Mouse (Mus musculus) cerebral cortex, adult 2 months (tissue): ENCODE measurements around the gene Sirt1.

Experiments used
- WGBS: fragments of 180-500 bp; shearing (Covaris S2); methylation state at CpG from one replicate; pipeline ENCODE4 v1.1.7; 2018; 5-methylcytosine and 5-hydroxymethylcytosine counted together

Sirt1 gene

GRCm38 (mm10) chr10:63327091-63327490, 54.4 kb downstream of the Sirt1 start:
- 88% methylated on average over 1 of the region's 1 CpGs for WGBS

- WGBS = 96% methylated on average over 1 of the region's 1 CpGs
These were observed 67.8 kb downstream of the Sirt1 start for GRCm38 (mm10) chr10:63313726-63314125.

- WGBS = 33% methylated on average over 10 of the region's 10 CpGs
These were observed 72.7 kb downstream of the Sirt1 start for GRCm38 (mm10) chr10:63308582-63309366.

- WGBS = 89% methylated on average over 2 of the region's 2 CpGs
These were observed 79.1 kb downstream of the Sirt1 start for GRCm38 (mm10) chr10:63302356-63302755.

GRCm38 (mm10) chr10:63282846-63283245, 98.7 kb downstream of the Sirt1 start:
- 88% methylated on average over 7 of the region's 7 CpGs for WGBS

GRCm38 (mm10) chr10:63282417-63282816, 99.1 kb downstream of the Sirt1 start:
- WGBS = 92% methylated on average over 4 of the region's 4 CpGs

- WGBS = 98% methylated on average over 3 of the region's 3 CpGs
These were observed 101.7 kb downstream of the Sirt1 start for GRCm38 (mm10) chr10:63279851-63280250.

- WGBS = 93% methylated on average over 3 of the region's 3 CpGs
These were observed 104.5 kb downstream of the Sirt1 start for GRCm38 (mm10) chr10:63277010-63277409.

GRCm38 (mm10) chr10:63272868-63273267, 108.6 kb downstream of the Sirt1 start:
- 91% methylated on average over 5 of the region's 5 CpGs for WGBS
